Mouse (Mus musculus): ENCODE measurements around the gene Zfp26.

- TF ChIP-seq CTCF (IDR thresholded peaks at IDR 0.05; ENCODE audit: low read depth) (no peak), EP300 (IDR thresholded peaks at IDR 0.05; ENCODE audit: low read depth) (no peak)
Observed at GRCm38 (mm10) chr9:20385343-20385703, 74.6 kb downstream of the Zfp26 start.
